Mouse (Mus musculus): ENCODE data around the gene St3gal6. TPM values are rescaled to one million over a fixed set of nuclear protein-coding genes. Genes with fewer than 3 reads are reported as not detected.
"Not testable (repeated sequence)": the region's sequence is repeated elsewhere in the genome, so short reads cannot be mapped to it uniquely, and the experiment has no call there.

Gene St3gal6
- polyA plus RNA-seq, 1 experiment from 2014 or later, result 10.4 TPM

DNA sequence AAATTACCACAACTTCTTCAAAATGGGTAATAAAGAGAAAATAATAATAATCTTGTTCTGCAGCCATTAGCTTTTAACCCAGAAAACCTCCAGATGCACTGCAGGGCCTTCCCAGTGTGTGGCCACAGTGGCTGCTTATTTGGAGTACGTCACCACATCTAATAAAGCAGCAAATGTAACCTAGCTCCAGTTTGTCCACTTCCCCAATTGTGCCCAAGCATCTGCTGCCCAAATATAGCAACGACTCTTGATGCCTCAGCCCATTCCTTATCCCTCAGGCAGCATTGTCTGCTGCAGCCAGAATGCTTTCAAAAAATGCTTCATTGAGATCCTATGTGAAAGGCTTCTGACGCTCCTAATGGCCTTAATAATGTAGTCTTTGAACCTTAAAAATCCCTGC lies 49.2 kb downstream of the St3gal6 start:
- H3K27me3 ChIP-seq (ENCODE audit: control insufficient read depth, insufficient read depth, low read length), result no peaks in the 10 kb centered on the region
- no peak overlapping the region for H3K27ac ChIP-seq
- H3K4me2 ChIP-seq (replicated peaks), result no peak overlapping the region
- peaks cover 22% of the 10 kb centered on the region; the same call in 1 of the 2 replicates for H3K36me3 ChIP-seq (replicated peaks; ENCODE audit: control insufficient read depth, insufficient read depth)
- H3K4me3 ChIP-seq (replicated peaks; ENCODE audit: low read length), result no peak overlapping the region
- H3K4me1 ChIP-seq (replicated peaks; ENCODE audit: control insufficient read depth, insufficient read depth, low read length), result no peaks in the 10 kb centered on the region
- peaks cover 10% of the 10 kb centered on the region; the same call in 1 of the 2 replicates for H3K9me3 ChIP-seq (ENCODE audit: control insufficient read depth, low read length)
- no peak for DNase-seq (ENCODE audit: low spot score)
- no peak overlapping the region for H3K9ac ChIP-seq
- ATAC-seq (ENCODE audit: low FRiP score), result no peak
- WGBS, result 57% methylated on average over 3 of the region's 3 CpGs

DNA sequence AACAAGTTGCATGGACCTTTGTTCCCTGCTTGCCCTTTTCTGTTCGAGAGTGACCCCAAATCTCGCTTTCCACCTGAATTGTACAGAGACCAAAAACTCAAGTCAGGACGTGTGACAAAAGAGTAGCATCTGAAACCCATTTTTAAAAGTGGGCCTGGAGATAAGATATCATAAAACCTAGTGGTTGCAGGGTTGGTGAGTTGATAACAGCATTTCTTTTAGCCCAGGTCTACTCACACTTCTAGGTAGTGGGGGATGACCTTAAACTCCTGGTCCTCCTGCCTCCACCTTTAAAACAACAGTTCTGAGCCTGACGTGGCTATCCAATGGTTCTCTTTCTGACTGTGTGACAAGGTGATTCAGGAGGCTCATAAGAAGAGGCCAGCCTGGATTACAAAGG lies 53.2 kb downstream of the St3gal6 start:
- ATAC-seq (ENCODE audit: low FRiP score), result no peak
- Histone ChIP-seq H3K27me3 (ENCODE audit: control insufficient read depth, insufficient read depth, low read length) (no peaks in the 10 kb centered on the region), H3K36me3 (replicated peaks; ENCODE audit: control insufficient read depth, insufficient read depth) (peaks cover 38% of the 10 kb centered on the region), H3K4me3 (replicated peaks; ENCODE audit: low read length) (no peak overlapping the region), H3K4me1 (replicated peaks; ENCODE audit: control insufficient read depth, insufficient read depth, low read length) (no peaks in the 10 kb centered on the region), H3K27ac (no peak overlapping the region), H3K9me3 (ENCODE audit: control insufficient read depth, low read length) (no peaks in the 10 kb centered on the region), H3K9ac (no peak overlapping the region), H3K4me2 (replicated peaks) (no peak overlapping the region)
- DNase-seq (ENCODE audit: low spot score), result no peak
- 91% methylated on average over 4 of the region's 4 CpGs for WGBS

- DNase-seq (ENCODE audit: low spot score) (no peak), ATAC-seq (ENCODE audit: low FRiP score) (no peak)
- Histone ChIP-seq H3K9me3 (ENCODE audit: control insufficient read depth, low read length) (no peaks in the 10 kb centered on the region), H3K4me1 (replicated peaks; ENCODE audit: control insufficient read depth, insufficient read depth, low read length) (no peaks in the 10 kb centered on the region), H3K4me2 (replicated peaks) (no peak overlapping the region), H3K36me3 (replicated peaks; ENCODE audit: control insufficient read depth, insufficient read depth) (peaks cover 46% of the 10 kb centered on the region), H3K27me3 (ENCODE audit: control insufficient read depth, insufficient read depth, low read length) (no peaks in the 10 kb centered on the region), H3K27ac (no peak overlapping the region), H3K4me3 (replicated peaks; ENCODE audit: low read length) (no peak overlapping the region), H3K9ac (no peak overlapping the region)
- 88% methylated on average over 8 of the region's 8 CpGs for WGBS
These were observed 54.0 kb downstream of the St3gal6 start for GRCm38 (mm10) chr16:58470061-58470460.

DNA sequence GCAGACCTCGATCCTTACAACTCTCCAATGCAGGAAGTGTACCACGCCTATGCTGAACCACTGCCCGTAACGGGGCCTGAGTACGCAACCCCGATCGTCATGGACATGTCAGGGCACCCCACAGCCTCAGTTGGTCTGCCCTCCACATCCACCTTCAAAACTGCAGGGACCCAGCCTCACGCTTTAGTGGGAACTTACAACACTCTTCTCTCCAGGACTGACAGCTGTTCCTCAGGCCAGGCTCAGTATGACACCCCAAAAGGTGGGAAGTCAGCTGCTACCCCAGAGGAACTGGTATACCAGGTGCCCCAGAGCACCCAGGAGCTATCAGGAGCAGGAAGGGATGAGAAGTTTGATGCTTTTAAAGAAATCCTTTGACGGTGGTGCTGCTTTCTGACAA lies 58.6 kb downstream of the St3gal6 start:
- ATAC-seq (ENCODE audit: low FRiP score) (no peak), DNase-seq (ENCODE audit: low spot score) (no peak)
- Histone ChIP-seq H3K27me3 (ENCODE audit: control insufficient read depth, insufficient read depth, low read length) (no peaks in the 10 kb centered on the region), H3K4me3 (replicated peaks; ENCODE audit: low read length) (no peak overlapping the region), H3K27ac (no peak overlapping the region), H3K36me3 (replicated peaks; ENCODE audit: control insufficient read depth, insufficient read depth) (peaks cover 59% of the 10 kb centered on the region), H3K9me3 (ENCODE audit: control insufficient read depth, low read length) (no peaks in the 10 kb centered on the region), H3K9ac (no peak overlapping the region), H3K4me2 (replicated peaks) (no peak overlapping the region), H3K4me1 (replicated peaks; ENCODE audit: control insufficient read depth, insufficient read depth, low read length) (no peaks in the 10 kb centered on the region)
- 90% methylated on average over 9 of the region's 9 CpGs for WGBS

DNA sequence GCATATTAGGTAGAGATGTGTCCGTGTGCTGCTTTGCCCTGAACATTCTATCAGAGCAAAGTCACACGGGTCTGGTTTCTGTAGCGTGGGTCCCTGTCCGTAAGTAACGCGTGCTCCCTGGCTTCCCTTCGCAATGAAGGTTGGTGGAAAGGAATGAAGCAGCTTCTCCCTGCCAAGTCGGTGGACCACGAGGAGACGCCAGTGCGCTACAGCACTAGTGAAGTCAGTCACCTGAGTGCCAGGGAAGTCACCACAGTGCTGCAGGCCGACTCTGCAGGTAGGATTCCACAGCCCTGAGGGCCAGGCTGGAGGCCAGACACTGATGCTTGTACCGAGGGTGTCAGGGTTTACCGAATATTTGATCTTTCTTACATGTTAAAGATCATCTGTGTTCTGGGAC lies 60.0 kb downstream of the St3gal6 start:
- Histone ChIP-seq H3K4me3 (replicated peaks; ENCODE audit: low read length) (no peak overlapping the region), H3K27ac (no peak overlapping the region), H3K27me3 (ENCODE audit: control insufficient read depth, insufficient read depth, low read length) (no peaks in the 10 kb centered on the region), H3K36me3 (replicated peaks; ENCODE audit: control insufficient read depth, insufficient read depth) (peaks cover 65% of the 10 kb centered on the region), H3K4me2 (replicated peaks) (no peak overlapping the region), H3K9me3 (ENCODE audit: control insufficient read depth, low read length) (no peaks in the 10 kb centered on the region), H3K4me1 (replicated peaks; ENCODE audit: control insufficient read depth, insufficient read depth, low read length) (no peaks in the 10 kb centered on the region), H3K9ac (no peak overlapping the region)
- 96% methylated on average over 14 of the region's 14 CpGs for WGBS
- no peak for DNase-seq (ENCODE audit: low spot score)
- ATAC-seq (ENCODE audit: low FRiP score), result no peak

- ATAC-seq (ENCODE audit: low FRiP score) (no peak), DNase-seq (ENCODE audit: low spot score) (no peak)
- Histone ChIP-seq H3K36me3 (replicated peaks; ENCODE audit: control insufficient read depth, insufficient read depth) (peaks cover 77% of the 10 kb centered on the region), H3K9ac (no peak overlapping the region), H3K4me2 (replicated peaks) (no peak overlapping the region), H3K27me3 (ENCODE audit: control insufficient read depth, insufficient read depth, low read length) (no peaks in the 10 kb centered on the region), H3K9me3 (ENCODE audit: control insufficient read depth, low read length) (no peaks in the 10 kb centered on the region), H3K27ac (no peak overlapping the region), H3K4me3 (replicated peaks; ENCODE audit: low read length) (no peak overlapping the region), H3K4me1 (replicated peaks; ENCODE audit: control insufficient read depth, insufficient read depth, low read length) (no peaks in the 10 kb centered on the region)
- WGBS, result 94% methylated on average over 2 of the region's 2 CpGs
These were observed 61.5 kb downstream of the St3gal6 start for GRCm38 (mm10) chr16:58462519-58462918.

DNA sequence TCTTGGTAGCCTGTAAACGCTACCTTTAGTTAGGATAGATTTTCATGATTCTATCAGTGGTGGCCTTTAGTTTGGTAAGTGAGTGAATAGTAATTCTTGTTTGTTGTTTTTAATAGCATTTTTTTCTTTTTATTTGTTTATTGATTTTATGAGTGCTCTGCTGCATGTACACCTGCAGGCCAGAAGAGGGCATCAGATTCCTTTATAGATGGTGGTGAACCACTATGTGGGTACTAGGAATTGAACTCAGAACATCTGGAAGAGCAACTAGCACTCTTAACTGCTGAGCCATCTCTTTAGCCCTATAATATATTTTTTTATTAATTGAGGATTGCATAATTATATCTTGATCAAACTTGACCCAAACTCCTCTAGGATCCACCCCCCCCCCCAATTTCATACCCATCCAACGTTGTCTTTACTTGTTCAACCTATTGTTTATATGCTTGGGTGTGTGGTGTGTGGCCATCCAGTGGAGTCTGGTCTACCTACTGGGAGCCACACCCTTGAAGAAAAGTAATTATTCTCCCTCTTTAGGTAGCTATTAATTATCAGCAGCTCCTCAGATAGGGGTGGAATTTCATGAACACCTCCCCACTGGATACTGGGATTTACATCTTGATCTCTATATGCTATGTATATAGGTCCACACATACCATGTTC lies 62.1 kb downstream of the St3gal6 start:
- ATAC-seq (ENCODE audit: low FRiP score) (no peak), DNase-seq (ENCODE audit: low spot score) (no peak)
- Histone ChIP-seq H3K9ac (no peak overlapping the region), H3K4me1 (replicated peaks; ENCODE audit: control insufficient read depth, insufficient read depth, low read length) (no peaks in the 10 kb centered on the region), H3K4me3 (replicated peaks; ENCODE audit: low read length) (no peak overlapping the region), H3K4me2 (replicated peaks) (no peak overlapping the region), H3K27me3 (ENCODE audit: control insufficient read depth, insufficient read depth, low read length) (no peaks in the 10 kb centered on the region), H3K36me3 (replicated peaks; ENCODE audit: control insufficient read depth, insufficient read depth) (peaks cover 77% of the 10 kb centered on the region), H3K27ac (no peak overlapping the region), H3K9me3 (ENCODE audit: control insufficient read depth, low read length) (no peaks in the 10 kb centered on the region)
- 92% methylated on average over 2 of the region's 2 CpGs for WGBS

- Histone ChIP-seq H3K9me3 (ENCODE audit: control insufficient read depth, low read length) (no peaks in the 10 kb centered on the region), H3K4me3 (replicated peaks; ENCODE audit: low read length) (no peak overlapping the region), H3K27ac (no peak overlapping the region), H3K4me2 (replicated peaks) (no peak overlapping the region), H3K36me3 (replicated peaks; ENCODE audit: control insufficient read depth, insufficient read depth) (peaks cover 70% of the 10 kb centered on the region), H3K4me1 (replicated peaks; ENCODE audit: control insufficient read depth, insufficient read depth, low read length) (no peaks in the 10 kb centered on the region), H3K27me3 (ENCODE audit: control insufficient read depth, insufficient read depth, low read length) (no peaks in the 10 kb centered on the region), H3K9ac (no peak overlapping the region)
- WGBS, result 95% methylated on average over 10 of the region's 10 CpGs
- ATAC-seq (ENCODE audit: low FRiP score) (no peak), DNase-seq (ENCODE audit: low spot score) (no peak)
These were observed 63.7 kb downstream of the St3gal6 start for GRCm38 (mm10) chr16:58460386-58460785.

GRCm38 (mm10) chr16:58459966-58460365 lies 64.1 kb downstream of the St3gal6 start:
- peaks cover 66% of the 10 kb centered on the region for H3K36me3 ChIP-seq (replicated peaks; ENCODE audit: control insufficient read depth, insufficient read depth)
- DNase-seq (ENCODE audit: low spot score); H3K9me3 ChIP-seq (ENCODE audit: control insufficient read depth, low read length); H3K27ac ChIP-seq; H3K27me3 ChIP-seq (ENCODE audit: control insufficient read depth, insufficient read depth, low read length); ATAC-seq (ENCODE audit: low FRiP score); H3K9ac ChIP-seq; H3K4me1 ChIP-seq (replicated peaks; ENCODE audit: control insufficient read depth, insufficient read depth, low read length); H3K4me2 ChIP-seq (replicated peaks); H3K4me3 ChIP-seq (replicated peaks; ENCODE audit: low read length): not testable (repeated sequence)
- WGBS, result 46% methylated on average over 3 of the region's 3 CpGs

DNA sequence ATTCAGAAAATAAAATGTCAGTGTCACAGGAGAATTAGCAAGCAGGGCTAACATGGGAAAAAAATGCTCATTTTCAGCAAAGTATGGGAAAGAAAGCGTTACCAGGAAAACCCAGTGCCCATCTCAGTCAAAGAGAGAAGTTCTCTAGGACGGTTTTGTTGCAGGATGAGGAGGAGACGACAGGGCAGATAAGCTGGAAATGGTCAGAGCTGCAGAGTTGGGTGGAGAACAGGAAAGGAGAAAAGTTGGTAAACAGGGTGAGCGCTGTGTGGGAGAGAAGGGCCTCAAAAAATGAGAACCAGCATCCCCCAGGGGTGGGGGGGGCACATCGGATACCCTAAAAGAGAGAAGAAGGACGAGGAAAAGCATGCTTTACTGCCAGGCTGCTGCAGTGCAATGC lies 67.1 kb downstream of the St3gal6 start:
- H3K9me3 ChIP-seq (ENCODE audit: control insufficient read depth, low read length), result no peaks in the 10 kb centered on the region
- no peak for DNase-seq (ENCODE audit: low spot score)

More for the DNA sequence above, 67.1 kb downstream of the St3gal6 start:
- H3K27ac ChIP-seq, result no peak overlapping the region
- no peak for ATAC-seq (ENCODE audit: low FRiP score)
- H3K4me2 ChIP-seq (replicated peaks), result no peak overlapping the region
- WGBS, result 91% methylated on average over 6 of the region's 6 CpGs
- H3K36me3 ChIP-seq (replicated peaks; ENCODE audit: control insufficient read depth, insufficient read depth), result peaks cover 44% of the 10 kb centered on the region
- no peak overlapping the region for H3K4me3 ChIP-seq (replicated peaks; ENCODE audit: low read length)
- H3K4me1 ChIP-seq (replicated peaks; ENCODE audit: control insufficient read depth, insufficient read depth, low read length), result no peaks in the 10 kb centered on the region
- no peak overlapping the region for H3K9ac ChIP-seq
- no peaks in the 10 kb centered on the region for H3K27me3 ChIP-seq (ENCODE audit: control insufficient read depth, insufficient read depth, low read length)
